Mouse (Mus musculus): ENCODE results near the gene Pias1.

- TF ChIP-seq CTCF (IDR thresholded peaks at IDR 0.05; ENCODE audit: extremely low read depth, insufficient read depth, low read length), result no peak
- TF ChIP-seq POLR2A (IDR thresholded peaks at IDR 0.05; ENCODE audit: extremely low read depth, insufficient read depth, low read length), result no peak
These were observed 34.8 kb upstream of the Pias1 start for GRCm38 (mm10) chr9:63022486-63022885.
